Mouse (Mus musculus) pancreas, adult 10 weeks (tissue): ENCODE measurements around the gene Gm20815. TPM values are rescaled to one million over a fixed set of nuclear protein-coding genes. Genes with fewer than 3 reads are reported as not detected.

Experiments used
- polyA plus RNA-seq: library from polyadenylated mRNA; stranded (reverse); fragments of 350-450 nt; fragmentation: Illumina TruSeq; extraction: RNeasy Lipid Tissue Mini Kit (QIAGEN cat#74804); gene quantifications from one replicate; pipeline ENCODE4 v1.2.3, GENCODE M21; 2015; ENCODE audit warnings: low read depth, low replicate concordance; ENCODE audit not compliant: insufficient read depth

The Gm20815 gene
- polyA plus RNA-seq: not detected

GRCm38 (mm10) chrY:8835069-8835468, at the start of gene Gm20815:
Gm20815 (minus strand) TSS chrY:8835169.

